Mouse (Mus musculus): ENCODE measurements around the gene Cabp2.
A peak's percentile ranks its signal among the peaks of the same experiment; 100 is the strongest.

DNA sequence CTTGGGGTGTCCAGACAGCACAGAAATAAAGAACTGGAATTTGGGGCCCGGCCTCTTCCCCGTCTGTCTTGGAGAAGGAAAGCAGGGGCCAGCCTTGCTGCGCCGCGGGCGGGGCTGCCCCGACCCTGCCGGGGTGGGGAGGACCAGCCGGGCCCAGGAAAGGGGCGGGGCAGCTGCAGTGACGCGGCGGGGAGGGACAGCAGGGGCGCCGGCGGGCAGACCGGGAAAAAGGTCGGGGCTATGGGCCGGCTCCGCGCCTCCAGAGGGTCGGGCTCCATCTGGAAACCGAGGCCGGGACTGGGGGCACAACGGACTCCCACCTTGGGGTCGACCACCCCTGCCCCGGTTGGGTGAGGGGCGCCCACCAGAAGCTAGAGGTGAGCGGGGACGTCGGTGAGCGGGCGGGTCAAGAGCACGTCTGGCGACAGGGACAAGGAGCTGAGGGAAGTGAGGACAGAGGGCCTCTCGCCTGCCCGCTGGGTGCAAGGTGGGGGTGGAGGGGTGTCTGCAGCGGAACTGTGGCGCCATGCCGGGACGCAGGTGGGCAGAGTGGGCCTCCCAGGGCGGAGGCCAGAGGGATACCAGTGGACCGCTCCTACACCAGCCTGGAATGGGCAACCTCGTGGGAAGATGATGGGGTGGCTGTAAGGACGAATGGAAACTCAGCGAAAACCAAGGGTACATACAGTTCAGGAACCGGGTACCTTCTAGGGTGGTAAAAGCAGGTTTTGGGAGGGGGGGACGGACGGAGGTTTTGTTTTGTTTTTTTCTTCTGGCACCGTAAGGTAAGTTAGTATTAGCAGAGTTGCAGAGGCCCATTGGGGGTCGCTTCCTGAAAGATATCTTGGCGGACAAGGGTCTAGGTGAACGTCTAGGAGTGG is 18.7 kb downstream of the Cabp2 start, which contains the start of gene Pitpnm1:
- TF ChIP-seq CTCF (IDR thresholded peaks at IDR 0.05), result no peak
- no peak for TF ChIP-seq EP300 (IDR thresholded peaks at IDR 0.05; ENCODE audit: insufficient read depth, low read depth, low read length)
- peak; percentile 42; the same call in 1 of the 2 replicates for TF ChIP-seq POLR2A (IDR thresholded peaks at IDR 0.05; ENCODE audit: insufficient read depth, low read depth, low read length)
